Mouse (Mus musculus) heart, embryonic 12.5 days (tissue): ENCODE results near the gene Efs. TPM values are rescaled to one million over a fixed set of nuclear protein-coding genes. Genes with fewer than 3 reads are reported as not detected.
"Not testable (repeated sequence)": the region's sequence is repeated elsewhere in the genome, so short reads cannot be mapped to it uniquely, and the experiment has no call there.

ENCODE experiments used
- ATAC-seq: fragments of 200-750 bp; cut with Nextera tagmentation; 2 replicates; pipeline ENCODE4 v1.8.0; 2017; ENCODE audit warnings: moderate TSS enrichment, moderate library complexity; ENCODE audit not compliant: insufficient number of reproducible peaks, low FRiP score
- H3K27ac ChIP-seq: fragments of 300-500 bp; sonication (generic); 2 replicates; pipeline ENCODE4 v1.5.1; 2016; ENCODE audit warnings: mild to moderate bottlenecking, moderate library complexity; ENCODE audit not compliant: poor library complexity, severe bottlenecking
- H3K27me3 ChIP-seq: fragments of 300-500 bp; sonication (generic); replicated peaks from 2 replicates; pipeline ENCODE4 v1.6.1; 2016; ENCODE audit warnings: mild to moderate bottlenecking, moderate library complexity
- H3K36me3 ChIP-seq: fragments of 300-500 bp; sonication (generic); 2 replicates; pipeline ENCODE4 v1.6.1; 2016; ENCODE audit warnings: mild to moderate bottlenecking, moderate library complexity
- H3K4me1 ChIP-seq: fragments of 300-500 bp; sonication (generic); replicated peaks from 2 replicates; pipeline ENCODE4 v1.6.1; 2016; ENCODE audit warnings: mild to moderate bottlenecking
- H3K4me2 ChIP-seq: fragments of 300-500 bp; sonication (generic); 2 replicates; pipeline ENCODE4 v1.6.1; 2016; ENCODE audit warnings: mild to moderate bottlenecking, moderate library complexity
- H3K4me3 ChIP-seq: fragments of 300-500 bp; sonication (generic); 2 replicates; pipeline ENCODE4 v1.5.1; 2016; ENCODE audit warnings: mild to moderate bottlenecking
- H3K9ac ChIP-seq: fragments of 300-500 bp; sonication (generic); 2 replicates; pipeline ENCODE4 v1.6.1; 2016; ENCODE audit warnings: mild to moderate bottlenecking, moderate library complexity
- H3K9me3 ChIP-seq: fragments of 300-500 bp; sonication (generic); replicated peaks from 2 replicates; pipeline ENCODE4 v1.6.1; 2016; ENCODE audit warnings: mild to moderate bottlenecking, moderate library complexity
- WGBS: fragments of 180-500 bp; shearing (Covaris S2); methylation state at CpG from one replicate; pipeline ENCODE4 v1.1.7; 2016; 5-methylcytosine and 5-hydroxymethylcytosine counted together
- polyA plus RNA-seq: library from polyadenylated mRNA; unstranded; fragments of >200 nt; fragmentation: Nextera tagmentation; extraction: Ambion mirVana; gene quantifications from 2 replicates; pipeline ENCODE4 v1.2.1, GENCODE M21; 2016

Efs gene
- polyA plus RNA-seq, 1 experiment from 2014 or later: 15.0 TPM

- no peak for ATAC-seq
- H3K36me3 ChIP-seq: peaks cover 96% of the 10 kb centered on the region
- WGBS: 74% methylated on average over 9 of the region's 9 CpGs
- peak overlapping the region; percentile 57; the same call in 1 of the 2 replicates for H3K27ac ChIP-seq
- H3K27me3 ChIP-seq: peaks cover 8% of the 10 kb centered on the region
- H3K4me3 ChIP-seq: no peak overlapping the region
- no peak overlapping the region for H3K4me2 ChIP-seq
- peaks cover 33% of the 10 kb centered on the region for H3K4me1 ChIP-seq
- H3K9me3 ChIP-seq: no peaks in the 10 kb centered on the region
- 0 out of 2 replicates have a peak overlapping the region, but pooled peaks have one; percentile 16 for H3K9ac ChIP-seq
These were observed 22.9 kb upstream of the Efs start for GRCm38 (mm10) chr14:54948781-54949180.

DNA sequence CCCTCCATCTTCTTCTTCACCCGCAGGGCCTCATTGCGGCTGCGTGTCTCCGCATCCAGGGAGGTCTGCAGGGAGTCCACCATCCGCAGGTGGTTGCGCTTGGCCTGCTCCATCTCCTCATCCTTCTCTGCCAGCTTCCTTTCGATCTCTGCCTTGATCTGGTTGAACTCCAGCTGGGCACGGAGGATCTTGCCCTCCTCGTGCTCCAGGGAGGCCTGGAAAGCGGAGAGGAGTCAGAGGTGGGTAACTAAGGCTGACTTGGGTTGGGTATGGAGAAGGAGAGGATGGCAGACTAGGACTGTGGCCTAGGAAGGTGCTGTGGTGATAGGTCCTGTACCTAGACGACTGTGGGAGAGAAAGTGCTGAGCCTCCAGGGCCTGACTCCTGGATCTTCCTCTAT lies 21.1 kb upstream of the Efs start:
- H3K4me2 ChIP-seq, ATAC-seq, H3K4me3 ChIP-seq, H3K27me3 ChIP-seq, H3K9me3 ChIP-seq: not testable (repeated sequence)
- 82% methylated on average over 11 of the region's 11 CpGs for WGBS
- Histone ChIP-seq H3K4me1 (peaks cover 33% of the 10 kb centered on the region), H3K36me3 (peaks cover 96% of the 10 kb centered on the region), H3K9ac (peak overlapping the region; percentile 45; the same call in 1 of the 2 replicates), H3K27ac (0 out of 2 replicates have a peak overlapping the region, but pooled peaks have one; percentile 13)

DNA sequence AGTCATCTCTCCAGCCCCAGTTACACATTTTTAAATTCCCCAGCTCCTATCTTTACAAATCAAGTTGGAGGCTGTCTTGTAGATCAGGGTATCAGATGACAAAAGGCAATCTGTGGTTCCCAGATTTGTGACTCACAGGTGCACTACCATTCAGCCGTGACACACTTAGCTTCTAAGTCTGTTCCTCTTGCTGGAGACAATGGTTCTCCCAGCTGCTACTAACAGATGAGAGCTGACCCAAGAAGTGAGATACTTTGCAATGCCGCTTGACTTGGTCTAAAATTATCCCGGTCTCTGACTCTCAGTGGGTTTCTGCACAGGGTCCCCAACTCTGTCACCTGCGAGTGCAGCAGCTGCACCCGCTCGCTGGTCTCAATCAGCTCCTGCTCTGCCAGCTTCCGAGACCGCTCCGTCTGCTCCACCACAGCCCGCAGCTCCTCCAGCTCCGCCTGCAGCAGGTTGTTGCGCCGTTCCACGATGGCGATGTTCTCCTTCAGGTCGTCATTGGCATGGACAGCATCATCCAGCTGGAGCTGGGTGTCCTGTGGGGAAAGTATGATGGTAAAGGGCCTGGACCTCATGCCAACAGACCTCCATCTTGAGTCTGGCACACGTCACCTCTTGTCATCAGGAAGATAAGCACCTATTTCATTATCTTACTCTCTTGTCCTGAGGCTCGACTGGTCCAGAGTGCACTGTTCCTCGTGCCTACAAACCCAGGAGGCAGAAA lies 20.2 kb upstream of the Efs start:
- Histone ChIP-seq H3K9ac (no peak overlapping the region), H3K9me3 (no peaks in the 10 kb centered on the region), H3K27ac (peak overlapping the region; percentile 18; the same call in 1 of the 2 replicates), H3K4me3 (no peak overlapping the region), H3K27me3 (peaks cover 8% of the 10 kb centered on the region), H3K36me3 (peaks cover 96% of the 10 kb centered on the region), H3K4me2 (no peak overlapping the region), H3K4me1 (peaks cover 37% of the 10 kb centered on the region)
- ATAC-seq: no peak
- 42% methylated on average over 19 of the region's 19 CpGs for WGBS

- Histone ChIP-seq H3K27me3 (peaks cover 6% of the 10 kb centered on the region), H3K4me3 (no peak overlapping the region), H3K4me1 (peaks cover 35% of the 10 kb centered on the region), H3K4me2 (no peak overlapping the region), H3K27ac (no peak overlapping the region), H3K9me3 (no peaks in the 10 kb centered on the region), H3K9ac (no peak overlapping the region), H3K36me3 (peaks cover 90% of the 10 kb centered on the region)
- no peak for ATAC-seq
- WGBS: 45% methylated on average over 2 of the region's 2 CpGs
These were observed 19.0 kb upstream of the Efs start for GRCm38 (mm10) chr14:54944939-54945338.

- 86% methylated on average over 7 of the region's 7 CpGs for WGBS
- no peak for ATAC-seq
- peaks cover 81% of the 10 kb centered on the region for H3K36me3 ChIP-seq
- no peak overlapping the region for H3K9ac ChIP-seq
- no peaks in the 10 kb centered on the region for H3K9me3 ChIP-seq
- H3K4me3 ChIP-seq: no peak overlapping the region
- peaks cover 26% of the 10 kb centered on the region for H3K4me1 ChIP-seq
- no peak overlapping the region; the same call in 1 of the 2 replicates for H3K27ac ChIP-seq
- no peak overlapping the region for H3K4me2 ChIP-seq
- H3K27me3 ChIP-seq: no peaks in the 10 kb centered on the region
These were observed 18.0 kb upstream of the Efs start for GRCm38 (mm10) chr14:54943971-54944370.

- Histone ChIP-seq H3K27me3 (0 out of 2 replicates have a peak, but pooled peaks cover 3% of the 10 kb centered on the region), H3K4me1 (peaks cover 15% of the 10 kb centered on the region), H3K27ac (no peak overlapping the region), H3K9me3 (no peaks in the 10 kb centered on the region), H3K4me3 (no peak overlapping the region), H3K36me3 (peaks cover 66% of the 10 kb centered on the region), H3K9ac (no peak overlapping the region), H3K4me2 (no peak overlapping the region)
- 76% methylated on average over 8 of the region's 8 CpGs for WGBS
- no peak for ATAC-seq
These were observed 16.6 kb upstream of the Efs start for GRCm38 (mm10) chr14:54942479-54942878.

GRCm38 (mm10) chr14:54941024-54941978 lies 15.4 kb upstream of the Efs start:
- H3K4me1 ChIP-seq: peaks cover 11% of the 10 kb centered on the region
- no peak overlapping the region for H3K4me2 ChIP-seq
- WGBS: 56% methylated on average over 13 of the region's 13 CpGs
- H3K4me3 ChIP-seq: no peak overlapping the region
- H3K9ac ChIP-seq: 0 out of 2 replicates have a peak overlapping the region, but pooled peaks have one; percentile 25
- no peaks in the 10 kb centered on the region for H3K9me3 ChIP-seq
- peaks cover 55% of the 10 kb centered on the region for H3K36me3 ChIP-seq
- H3K27ac ChIP-seq: peak overlapping the region; percentile 27; the same call in 1 of the 2 replicates
- 0 out of 2 replicates have a peak, but pooled peaks cover 3% of the 10 kb centered on the region for H3K27me3 ChIP-seq
- ATAC-seq: no peak

DNA sequence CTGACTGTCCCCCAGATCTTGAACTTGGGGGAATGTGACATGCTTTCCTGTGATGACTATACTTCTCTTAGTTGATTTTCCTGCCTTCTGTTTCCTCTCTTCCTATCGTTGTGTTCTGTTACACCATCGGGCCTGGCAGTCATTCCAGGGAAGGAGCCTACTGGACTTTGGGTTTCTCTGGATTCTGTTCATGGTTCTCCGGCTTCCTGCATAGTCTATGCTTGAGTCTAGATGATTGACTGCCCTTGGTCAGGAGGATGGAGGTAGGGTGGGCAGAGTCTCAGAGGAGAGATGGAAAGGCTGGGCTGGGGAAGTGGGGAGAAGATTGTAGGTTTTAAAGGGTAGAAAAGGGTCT lies 14.2 kb upstream of the Efs start:
- H3K9ac ChIP-seq: no peak overlapping the region
- H3K27ac ChIP-seq: peak overlapping the region; percentile 62
- H3K36me3 ChIP-seq: peaks cover 43% of the 10 kb centered on the region
- no peak overlapping the region for H3K4me3 ChIP-seq
- H3K9me3 ChIP-seq: no peaks in the 10 kb centered on the region
- WGBS: 53% methylated on average over 3 of the region's 3 CpGs
- no peak overlapping the region for H3K4me2 ChIP-seq
- ATAC-seq: no peak
- H3K27me3 ChIP-seq: peaks cover 7% of the 10 kb centered on the region; the same call in 1 of the 2 replicates
- peaks cover 12% of the 10 kb centered on the region for H3K4me1 ChIP-seq

DNA sequence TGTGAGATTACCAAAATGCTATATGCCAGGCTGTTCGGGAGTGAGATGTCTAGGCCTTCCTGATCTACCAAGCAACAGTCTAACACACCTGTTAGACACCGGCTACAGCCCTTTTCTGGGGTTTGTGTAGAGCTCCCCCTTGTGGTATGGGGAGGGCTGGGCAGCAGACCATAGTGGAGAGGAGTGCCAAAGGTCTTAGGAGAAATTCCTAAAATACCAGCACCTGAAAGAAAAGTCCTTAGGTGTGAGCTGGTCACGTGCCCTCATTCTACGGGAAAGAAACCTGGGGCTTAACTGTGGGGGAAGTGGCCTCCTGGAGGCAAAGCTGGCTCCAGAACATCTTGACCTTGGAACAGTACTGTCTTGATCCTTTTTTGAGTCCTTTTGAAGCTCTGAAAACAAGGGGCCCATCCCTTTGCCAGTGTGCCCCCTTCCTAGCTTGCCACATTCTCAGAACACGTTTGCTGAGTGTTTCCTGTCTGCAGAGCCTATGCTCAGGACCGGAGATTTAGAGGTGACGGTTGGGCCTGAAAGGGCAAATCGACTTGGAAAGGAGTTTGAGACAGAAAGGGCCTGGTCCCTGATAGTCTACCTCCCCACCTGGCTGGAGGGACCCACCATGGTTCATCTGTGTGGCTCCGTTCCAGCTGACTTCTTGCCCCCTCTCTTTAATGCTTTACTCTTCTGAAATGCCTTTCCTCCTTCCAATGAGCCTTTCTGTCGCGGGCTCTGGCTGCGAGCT lies 13.7 kb upstream of the Efs start:
- Histone ChIP-seq H3K9me3 (no peaks in the 10 kb centered on the region), H3K4me3 (no peak overlapping the region), H3K4me2 (no peak overlapping the region), H3K27ac (peak overlapping the region; percentile 62), H3K9ac (no peak overlapping the region), H3K36me3 (peaks cover 40% of the 10 kb centered on the region), H3K4me1 (peaks cover 12% of the 10 kb centered on the region), H3K27me3 (peaks cover 10% of the 10 kb centered on the region; the same call in 1 of the 2 replicates)
- ATAC-seq: no peak
- 39% methylated on average over 12 of the region's 12 CpGs for WGBS

DNA sequence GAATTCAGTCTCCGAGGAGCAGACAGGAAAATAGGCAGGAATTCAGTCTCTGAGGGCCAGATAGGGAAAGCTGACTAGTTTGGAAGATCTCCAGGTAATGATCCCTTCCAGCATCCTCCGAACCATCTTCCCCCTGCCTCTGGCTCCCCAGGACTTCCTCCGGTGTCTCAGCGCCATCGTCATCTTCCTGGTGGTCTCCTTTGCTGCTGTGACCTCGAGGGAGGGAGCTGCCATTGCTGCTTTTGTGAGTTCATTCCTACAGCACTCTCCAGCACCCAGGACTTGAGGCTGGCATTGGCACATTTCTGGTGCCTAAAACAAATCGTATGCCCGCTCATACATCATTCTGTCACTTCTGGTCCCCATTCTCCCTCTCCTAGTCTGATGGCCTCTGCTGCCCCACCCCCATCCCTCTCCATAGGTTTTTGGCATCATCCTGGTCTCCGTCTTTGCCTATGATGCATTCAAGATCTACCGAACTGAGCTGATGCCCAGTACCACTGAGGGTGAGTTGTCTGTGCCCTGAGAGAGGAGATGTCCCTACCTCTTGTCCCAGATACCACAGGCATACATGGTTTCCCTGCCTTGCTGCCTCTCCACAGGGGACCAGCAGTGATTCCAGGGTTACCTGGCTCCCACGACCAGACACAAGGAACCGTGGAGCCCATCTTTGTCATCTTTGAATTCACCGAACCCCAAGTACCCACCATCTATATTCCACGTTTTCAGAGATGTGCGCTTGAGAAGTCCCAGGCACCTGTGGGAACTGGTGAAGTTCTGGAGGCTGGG lies 12.7 kb upstream of the Efs start:
- 57% methylated on average over 15 of the region's 15 CpGs for WGBS
- H3K4me1 ChIP-seq: peaks cover 12% of the 10 kb centered on the region
- no peak overlapping the region for H3K4me2 ChIP-seq
- no peak for ATAC-seq
- no peak overlapping the region for H3K4me3 ChIP-seq
- no peaks in the 10 kb centered on the region for H3K9me3 ChIP-seq
- H3K27ac ChIP-seq: peak overlapping the region; percentile 25; the same call in 1 of the 2 replicates
- H3K27me3 ChIP-seq: peaks cover 10% of the 10 kb centered on the region; the same call in 1 of the 2 replicates
- H3K36me3 ChIP-seq: peaks cover 30% of the 10 kb centered on the region
- H3K9ac ChIP-seq: 0 out of 2 replicates have a peak overlapping the region, but pooled peaks have one; percentile 13
